Mouse (Mus musculus): ENCODE measurements around the gene Hist1h2bj. TPM values are rescaled to one million over a fixed set of nuclear protein-coding genes. Genes with fewer than 3 reads are reported as not detected.

Gene Hist1h2bj
- 1 to 10 TPM; 3.8 to 9.5 TPM for polyA plus RNA-seq (2017; shearing (Covaris generic))

- peak; percentile 90 for ATAC-seq
Observed at GRCm38 (mm10) chr13:22042568-22043502, at the start of gene Hist1h2bj, which contains the start of gene Hist1h2ag. Gene Hist1h2bj (plus strand): TSS chr13:22043214. Gene Hist1h2ag (minus strand): TSS chr13:22042944.

GRCm38 (mm10) chr13:21993957-21994738 lies 48.9 kb upstream of the Hist1h2bj start:
- no peak for ATAC-seq

GRCm38 (mm10) chr13:21994896-21995295 lies 48.1 kb upstream of the Hist1h2bj start:
- no peak for ATAC-seq

GRCm38 (mm10) chr13:21995331-21995914 lies 47.6 kb upstream of the Hist1h2bj start:
- ATAC-seq: peak; percentile 59

- peak; percentile 71 for ATAC-seq
Observed at GRCm38 (mm10) chr13:21996101-21996839, 46.7 kb upstream of the Hist1h2bj start.

- no peak for ATAC-seq
Observed at GRCm38 (mm10) chr13:21996840-21997185, 46.2 kb upstream of the Hist1h2bj start.

GRCm38 (mm10) chr13:21997201-21997820 lies 45.7 kb upstream of the Hist1h2bj start:
- no peak for ATAC-seq

- ATAC-seq: no peak
Observed at GRCm38 (mm10) chr13:21997821-21998220, 45.2 kb upstream of the Hist1h2bj start.

GRCm38 (mm10) chr13:21998412-21998811 lies 44.6 kb upstream of the Hist1h2bj start:
- no peak for ATAC-seq

- no peak for ATAC-seq
Observed at GRCm38 (mm10) chr13:21999147-21999546, 43.9 kb upstream of the Hist1h2bj start.

GRCm38 (mm10) chr13:22001346-22001745 lies 41.7 kb upstream of the Hist1h2bj start:
- no peak for ATAC-seq

GRCm38 (mm10) chr13:22001823-22002222 lies 41.2 kb upstream of the Hist1h2bj start:
- no peak for ATAC-seq

- peak; percentile 75 for ATAC-seq
Observed at GRCm38 (mm10) chr13:22005605-22006333, 37.2 kb upstream of the Hist1h2bj start.

- peak; percentile 79 for ATAC-seq
Observed at GRCm38 (mm10) chr13:22006334-22007120, 36.5 kb upstream of the Hist1h2bj start.

GRCm38 (mm10) chr13:22007121-22007510 lies 35.9 kb upstream of the Hist1h2bj start:
- no peak for ATAC-seq

GRCm38 (mm10) chr13:22007872-22008271 lies 35.1 kb upstream of the Hist1h2bj start:
- no peak for ATAC-seq

GRCm38 (mm10) chr13:22008707-22009106 lies 34.3 kb upstream of the Hist1h2bj start:
- ATAC-seq: no peak

- no peak for ATAC-seq
Observed at GRCm38 (mm10) chr13:22009642-22010041, 33.4 kb upstream of the Hist1h2bj start, which contains the start of gene Prss16. Gene Prss16 (minus strand): TSS chr13:22009742.

- ATAC-seq: no peak
Observed at GRCm38 (mm10) chr13:22013716-22014115, 29.3 kb upstream of the Hist1h2bj start.

GRCm38 (mm10) chr13:22014411-22014845 lies 28.6 kb upstream of the Hist1h2bj start:
- no peak for ATAC-seq
